Mouse (Mus musculus): ENCODE measurements around the gene Gm8797.

- TF ChIP-seq CTCF (IDR thresholded peaks at IDR 0.05; ENCODE audit: low read depth, low read length) (no peak), POLR2A (IDR thresholded peaks at IDR 0.05; ENCODE audit: insufficient read depth, low read length) (no peak)
These were observed 15.7 kb downstream of the Gm8797 start for GRCm38 (mm10) chr3:5766256-5766655.
